Mouse (Mus musculus) spleen, embryonic (tissue): ENCODE data around the gene Ankrd31.
"Not testable (repeated sequence)": the region's sequence is repeated elsewhere in the genome, so short reads cannot be mapped to it uniquely, and the experiment has no call there.

Experiments
- CTCF ChIA-PET: fragments of 350-600 bp; sonication (Branson Sonifier 250); formaldehyde crosslinking; loops from one replicate; lab custom pipeline; 2022; lab: Charles Lee

Ankrd31 gene

GRCm38 (mm10) chr13:96939680-96940079, 191.6 kb downstream of the Ankrd31 start:
- CTCF ChIA-PET: no interaction called here

DNA sequence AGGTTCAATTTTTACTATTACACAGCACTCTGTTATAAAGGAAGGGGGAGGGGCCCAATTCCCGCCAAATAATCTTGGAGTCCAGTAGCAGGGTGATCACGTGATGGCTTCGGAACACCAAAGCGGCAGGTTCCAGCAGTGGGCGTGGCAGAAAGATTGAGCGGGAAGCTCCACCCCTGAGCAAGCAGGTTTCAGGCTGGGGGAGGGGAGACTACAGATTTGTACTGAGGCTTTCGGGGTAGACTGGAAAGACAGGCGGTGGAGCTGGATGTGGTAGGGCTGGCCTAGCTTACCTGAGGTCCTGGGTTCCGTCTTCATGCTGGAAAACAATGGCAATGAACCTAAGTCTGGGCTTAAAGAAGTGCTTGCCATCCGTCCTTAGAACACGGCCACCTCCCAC, 193.4 kb downstream of the Ankrd31 start:
- CTCF ChIA-PET: not testable (repeated sequence)

DNA sequence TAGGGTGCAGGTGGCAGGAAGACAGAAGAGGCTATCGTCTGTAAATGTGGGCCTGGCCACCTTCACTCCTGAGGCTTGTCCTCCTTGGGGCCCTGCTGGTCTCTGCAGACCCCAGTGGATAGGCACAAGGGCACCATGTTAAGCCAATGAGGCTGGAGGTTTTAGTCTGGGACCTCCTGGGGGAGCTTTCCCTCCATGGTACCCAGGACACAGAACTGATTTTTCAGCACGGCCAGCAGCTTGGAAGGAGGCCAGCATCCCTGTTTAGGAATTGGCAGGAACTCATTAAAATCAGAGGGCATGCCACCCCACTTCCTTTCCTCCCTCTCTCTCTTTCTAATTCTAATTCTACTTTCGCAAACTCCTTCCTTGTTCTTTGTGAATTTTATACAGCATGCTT, 195.5 kb downstream of the Ankrd31 start:
- CTCF ChIA-PET: no interaction called here

- CTCF ChIA-PET: no interaction called here
These were observed 197.7 kb downstream of the Ankrd31 start for GRCm38 (mm10) chr13:96945748-96946147.

DNA sequence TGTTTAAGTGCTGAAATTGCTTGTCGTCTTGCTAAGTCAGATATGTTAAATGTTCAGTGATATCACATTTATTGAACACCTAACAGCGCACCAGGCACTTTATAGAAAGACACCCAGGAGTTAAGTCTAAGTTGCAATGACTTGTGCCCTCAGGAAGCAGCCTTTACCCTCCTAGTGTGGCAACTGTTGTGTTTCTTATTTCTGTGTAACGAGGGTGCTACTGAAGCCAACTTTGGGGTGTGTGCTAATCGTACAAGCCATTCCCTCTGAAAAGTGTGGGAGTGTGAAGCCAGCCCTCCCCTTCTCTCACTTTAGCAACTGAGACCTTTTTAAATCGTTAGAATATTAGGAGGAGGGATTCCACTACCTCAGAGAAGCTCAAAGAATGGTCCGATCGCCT, 199.7 kb downstream of the Ankrd31 start:
- CTCF ChIA-PET: no interaction called here

DNA sequence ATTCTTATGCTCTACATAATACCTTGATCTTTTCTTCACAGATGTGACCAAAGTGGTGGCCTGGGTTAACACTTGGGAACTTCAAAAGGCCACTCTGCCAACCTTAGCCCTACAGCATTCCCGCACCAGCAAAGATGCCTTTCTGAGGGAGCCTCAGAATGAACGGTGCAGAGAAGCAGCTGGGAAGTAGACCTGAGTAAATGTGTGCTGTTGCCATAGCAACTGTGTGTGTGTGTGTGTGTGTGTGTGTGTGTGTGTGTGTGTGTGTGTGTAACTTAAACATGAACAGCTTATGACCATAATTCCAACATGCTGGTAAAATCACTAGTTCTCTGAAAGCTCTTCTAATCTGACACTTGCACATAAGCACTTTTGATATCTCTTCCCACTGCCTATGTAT, 203.8 kb downstream of the Ankrd31 start:
- CTCF ChIA-PET: interaction anchor here (0.5 to 0.6 kb wide), 2 partner anchors 16 to 36 kb away, joined by 4 to 8 read pairs; no protein-coding TSS in a partner anchor

DNA sequence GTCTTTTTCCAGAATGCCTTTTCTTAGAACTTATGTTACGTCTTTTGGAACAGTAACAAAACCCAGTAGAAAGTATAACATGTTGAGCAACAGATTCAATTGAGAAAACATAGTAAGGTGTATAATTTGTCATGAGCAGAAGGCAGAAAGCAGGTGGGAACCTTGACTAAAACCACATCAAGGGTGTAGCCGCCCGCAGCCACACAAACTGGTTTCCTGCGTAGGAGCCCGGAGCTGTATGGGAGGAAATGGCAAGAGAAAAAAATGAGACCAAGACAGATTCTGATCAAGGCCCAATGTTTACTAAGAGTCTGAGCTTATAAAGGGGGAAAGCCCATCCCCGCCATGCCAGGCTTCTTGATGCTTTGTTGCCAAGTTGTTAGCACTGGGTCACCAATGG, 208.4 kb downstream of the Ankrd31 start:
- CTCF ChIA-PET: no interaction called here
